Mouse (Mus musculus): ENCODE results near the gene Pax2. TPM values are rescaled to one million over a fixed set of nuclear protein-coding genes. Genes with fewer than 3 reads are reported as not detected.

The Pax2 gene
- total and polyA plus RNA-seq, 3 experiments, result not detected

GRCm38 (mm10) chr19:44720194-44720521, 35.7 kb upstream of the Pax2 start:
- H3K4me3 ChIP-seq (ENCODE audit: control insufficient read depth in 1 of 2, insufficient read depth in 1 of 2, low read depth in 2 of 2, low read length in 2 of 2), result no peak overlapping the region
- DNase-seq (ENCODE audit: low read depth, low spot score), result no peak
- no peak overlapping the region for H3K27ac ChIP-seq (ENCODE audit: control insufficient read depth, low read depth, low read length)
- H3K79me2 ChIP-seq (ENCODE audit: control insufficient read depth, insufficient read depth, low read length, poor library complexity), result no peaks in the 10 kb centered on the region
- H3K9ac ChIP-seq (ENCODE audit: control insufficient read depth, low read depth, low read length, poor library complexity, severe bottlenecking), result no peak overlapping the region
- no peaks in the 10 kb centered on the region for H3K4me1 ChIP-seq (ENCODE audit: control insufficient read depth in 1 of 2, insufficient read depth in 2 of 2, low read length in 2 of 2)
- no peaks in the 10 kb centered on the region for H3K36me3 ChIP-seq (ENCODE audit: control insufficient read depth in 1 of 2, insufficient read depth in 2 of 2, low read length in 2 of 2)
- TF ChIP-seq UBTF (IDR thresholded peaks at IDR 0.05; ENCODE audit: borderline replicate concordance, insufficient read depth, low read depth, low read length), result no peak
- no peak for TF ChIP-seq MYB (IDR thresholded peaks at IDR 0.05; ENCODE audit: low read depth, low read length)
- TF ChIP-seq ZKSCAN1 (IDR thresholded peaks at IDR 0.05; ENCODE audit: low read depth, low read length), result no peak
- no peak for TF ChIP-seq CTCF (IDR thresholded peaks at IDR 0.05 in 2 of 3, conservative IDR thresholded peaks at IDR 0.05 in 1 of 3; ENCODE audit: control insufficient read depth in 1 of 3, insufficient read depth in 1 of 3, low read depth in 2 of 3, low read length in 3 of 3, poor library complexity in 1 of 3, severe bottlenecking in 1 of 3)
- no peaks in the 10 kb centered on the region for H3K9me3 ChIP-seq (replicated peaks; ENCODE audit: insufficient read depth, low read length)
- no peaks in the 10 kb centered on the region for H3K27me3 ChIP-seq (ENCODE audit: control insufficient read depth in 1 of 2, insufficient read depth in 2 of 2, low read length in 2 of 2)

GRCm38 (mm10) chr19:44723611-44724440, 32.0 kb upstream of the Pax2 start:
- no peak for TF ChIP-seq ZKSCAN1 (IDR thresholded peaks at IDR 0.05; ENCODE audit: low read depth, low read length)
- no peak for TF ChIP-seq EP300 (IDR thresholded peaks at IDR 0.05; ENCODE audit: low read depth in 1 of 2, low read length in 2 of 2)
- TF ChIP-seq ZMIZ1 (IDR thresholded peaks at IDR 0.05; ENCODE audit: low read depth, low read length), result no peak
- Histone ChIP-seq H3K79me2 (ENCODE audit: control insufficient read depth, insufficient read depth, low read length, poor library complexity) (no peaks in the 10 kb centered on the region), H3K9ac (ENCODE audit: control insufficient read depth, low read depth, low read length, poor library complexity, severe bottlenecking) (no peak overlapping the region), H3K4me3 (ENCODE audit: control insufficient read depth in 1 of 2, insufficient read depth in 1 of 2, low read depth in 2 of 2, low read length in 2 of 2) (no peak overlapping the region), H3K27me3 (ENCODE audit: control insufficient read depth in 1 of 2, insufficient read depth in 2 of 2, low read length in 2 of 2) (no peaks in the 10 kb centered on the region), H3K9me3 (replicated peaks; ENCODE audit: insufficient read depth, low read length) (no peaks in the 10 kb centered on the region), H3K27ac (ENCODE audit: control insufficient read depth, low read depth, low read length) (no peak overlapping the region), H3K4me1 (ENCODE audit: control insufficient read depth in 1 of 2, insufficient read depth in 2 of 2, low read length in 2 of 2) (no peaks in the 10 kb centered on the region), H3K36me3 (ENCODE audit: control insufficient read depth in 1 of 2, insufficient read depth in 2 of 2, low read length in 2 of 2) (no peaks in the 10 kb centered on the region)
- no peak for DNase-seq (ENCODE audit: low read depth, low spot score)

GRCm38 (mm10) chr19:44725951-44726791, 29.7 kb upstream of the Pax2 start:
- no peak for TF ChIP-seq GABPA (IDR thresholded peaks at IDR 0.05; ENCODE audit: low read depth, low read length)
- no peak for TF ChIP-seq SMC3 (IDR thresholded peaks at IDR 0.05; ENCODE audit: low read depth, low read length)
- TF ChIP-seq USF2 (IDR thresholded peaks at IDR 0.05; ENCODE audit: borderline replicate concordance in 1 of 2, insufficient read depth in 1 of 2, low read depth in 1 of 2, low read length in 2 of 2), result no peak
- TF ChIP-seq MYB (IDR thresholded peaks at IDR 0.05; ENCODE audit: low read depth, low read length), result no peak
- no peak for TF ChIP-seq GATA1 (IDR thresholded peaks at IDR 0.05; ENCODE audit: low read depth, low read length)
- no peak for TF ChIP-seq ZMIZ1 (IDR thresholded peaks at IDR 0.05; ENCODE audit: low read depth, low read length)
- TF ChIP-seq NELFE (IDR thresholded peaks at IDR 0.05; ENCODE audit: low read depth, low read length), result no peak
- no peak for TF ChIP-seq KAT2A (conservative IDR thresholded peaks at IDR 0.05; ENCODE audit: low read depth, low read length)
- no peak for TF ChIP-seq POLR2AphosphoS5 (IDR thresholded peaks at IDR 0.05; ENCODE audit: borderline replicate concordance, low read depth, low read length)
- Histone ChIP-seq H3K9ac (ENCODE audit: control insufficient read depth, low read depth, low read length, poor library complexity, severe bottlenecking) (no peak overlapping the region), H3K27ac (ENCODE audit: control insufficient read depth, low read depth, low read length) (no peak overlapping the region), H3K9me3 (replicated peaks; ENCODE audit: insufficient read depth, low read length) (no peaks in the 10 kb centered on the region), H3K4me3 (ENCODE audit: control insufficient read depth in 1 of 2, insufficient read depth in 1 of 2, low read depth in 2 of 2, low read length in 2 of 2) (no peak overlapping the region), H3K27me3 (ENCODE audit: control insufficient read depth in 1 of 2, insufficient read depth in 2 of 2, low read length in 2 of 2) (no peaks in the 10 kb centered on the region), H3K36me3 (ENCODE audit: control insufficient read depth in 1 of 2, insufficient read depth in 2 of 2, low read length in 2 of 2) (no peaks in the 10 kb centered on the region), H3K4me1 (ENCODE audit: control insufficient read depth in 1 of 2, insufficient read depth in 2 of 2, low read length in 2 of 2) (no peaks in the 10 kb centered on the region), H3K79me2 (ENCODE audit: control insufficient read depth, insufficient read depth, low read length, poor library complexity) (no peaks in the 10 kb centered on the region)
- DNase-seq (ENCODE audit: low read depth, low spot score), result no peak
